Mouse (Mus musculus) liver, postnatal 0 days (tissue): Measurements from ENCODE around the gene Ccdc89.

Experiments used
- CTCF ChIP-seq: sonication (generic); IDR thresholded peaks from 2 replicates; pipeline ENCODE4 v1.5.1; 2016; ENCODE audit warnings: antibody characterized with exemption, low read depth
- EP300 ChIP-seq: IDR thresholded peaks from 2 replicates; pipeline ENCODE4 v1.6.1; 2016; ENCODE audit warnings: antibody characterized with exemption, low read depth, mild to moderate bottlenecking

DNA sequence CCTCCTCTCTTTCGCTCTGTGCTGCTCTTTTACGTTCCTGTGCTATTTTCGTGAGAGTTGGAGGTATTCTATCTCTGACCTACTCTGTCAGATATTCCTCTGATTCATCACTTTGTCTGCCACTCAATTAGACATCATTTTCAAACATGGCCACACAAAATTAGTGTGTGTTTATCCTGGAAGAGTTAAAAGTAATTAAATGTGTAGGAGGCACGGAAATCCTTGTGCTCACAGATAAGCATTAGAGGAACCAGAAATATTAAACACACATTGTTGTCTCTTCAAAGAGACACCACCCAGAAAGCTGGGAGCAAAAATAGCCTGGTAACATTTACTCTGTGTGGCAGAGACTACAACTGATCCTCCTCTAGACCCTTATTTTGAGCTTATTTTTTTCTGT lies 13.7 kb downstream of the Ccdc89 start:
- TF ChIP-seq CTCF (no peak), EP300 (no peak)
